Mouse (Mus musculus) kidney, adult 9 months (tissue): Measurements from ENCODE around the gene Itpkb.

ENCODE experiments used
- DNase-seq: peaks from one replicate; pipeline ENCODE4 v3.0.0; 2022

Itpkb gene

GRCm38 (mm10) chr1:180315127-180315526 lies 15.2 kb upstream of the Itpkb start:
- DNase-seq: no peak

- no peak for DNase-seq
Measured at GRCm38 (mm10) chr1:180317450-180317849, 12.8 kb upstream of the Itpkb start.

DNA sequence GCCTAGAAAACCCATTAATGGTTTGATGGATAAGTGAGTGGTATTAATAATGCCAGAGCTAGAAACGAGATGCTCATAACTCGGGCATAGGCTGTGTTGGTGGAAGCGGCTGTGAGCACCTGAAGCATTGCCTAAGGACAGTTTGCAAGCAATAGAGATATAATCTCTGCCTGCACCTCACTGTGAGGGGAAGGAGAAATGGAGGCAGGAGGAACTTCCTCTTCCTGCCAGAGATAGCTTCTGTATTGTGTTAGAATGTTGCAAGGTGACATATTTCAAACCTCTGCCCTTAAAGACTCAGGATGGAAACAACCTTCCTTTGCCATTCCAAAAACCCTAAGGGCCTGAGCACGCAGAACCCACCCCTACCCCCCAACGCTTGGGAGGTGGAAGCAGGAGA lies 11.9 kb upstream of the Itpkb start:
- DNase-seq: no peak

GRCm38 (mm10) chr1:180319895-180320294 lies 10.4 kb upstream of the Itpkb start:
- DNase-seq: no peak

DNA sequence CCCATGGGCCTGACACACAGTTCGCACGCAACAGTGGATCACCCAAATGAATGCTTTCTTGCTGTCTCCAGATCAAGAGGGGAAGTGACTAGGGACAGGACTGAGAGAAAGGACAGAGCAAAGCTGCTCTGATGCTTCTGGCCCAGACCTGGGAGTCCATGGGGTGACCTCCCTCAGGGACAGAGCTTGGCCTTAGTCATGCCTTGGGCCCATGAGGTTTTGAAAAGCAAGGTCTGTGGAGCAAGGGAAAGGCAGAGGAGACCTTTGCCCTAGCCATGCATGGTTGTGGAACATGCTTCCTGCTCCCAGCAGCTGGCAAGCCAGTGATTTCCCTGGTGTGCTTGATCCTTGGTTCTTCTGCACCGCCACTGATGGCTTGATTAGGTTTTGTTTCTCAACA lies 7.4 kb upstream of the Itpkb start:
- no peak for DNase-seq

GRCm38 (mm10) chr1:180323491-180323890 lies 6.8 kb upstream of the Itpkb start:
- no peak for DNase-seq

GRCm38 (mm10) chr1:180324271-180324670 lies 6.0 kb upstream of the Itpkb start:
- no peak for DNase-seq

DNA sequence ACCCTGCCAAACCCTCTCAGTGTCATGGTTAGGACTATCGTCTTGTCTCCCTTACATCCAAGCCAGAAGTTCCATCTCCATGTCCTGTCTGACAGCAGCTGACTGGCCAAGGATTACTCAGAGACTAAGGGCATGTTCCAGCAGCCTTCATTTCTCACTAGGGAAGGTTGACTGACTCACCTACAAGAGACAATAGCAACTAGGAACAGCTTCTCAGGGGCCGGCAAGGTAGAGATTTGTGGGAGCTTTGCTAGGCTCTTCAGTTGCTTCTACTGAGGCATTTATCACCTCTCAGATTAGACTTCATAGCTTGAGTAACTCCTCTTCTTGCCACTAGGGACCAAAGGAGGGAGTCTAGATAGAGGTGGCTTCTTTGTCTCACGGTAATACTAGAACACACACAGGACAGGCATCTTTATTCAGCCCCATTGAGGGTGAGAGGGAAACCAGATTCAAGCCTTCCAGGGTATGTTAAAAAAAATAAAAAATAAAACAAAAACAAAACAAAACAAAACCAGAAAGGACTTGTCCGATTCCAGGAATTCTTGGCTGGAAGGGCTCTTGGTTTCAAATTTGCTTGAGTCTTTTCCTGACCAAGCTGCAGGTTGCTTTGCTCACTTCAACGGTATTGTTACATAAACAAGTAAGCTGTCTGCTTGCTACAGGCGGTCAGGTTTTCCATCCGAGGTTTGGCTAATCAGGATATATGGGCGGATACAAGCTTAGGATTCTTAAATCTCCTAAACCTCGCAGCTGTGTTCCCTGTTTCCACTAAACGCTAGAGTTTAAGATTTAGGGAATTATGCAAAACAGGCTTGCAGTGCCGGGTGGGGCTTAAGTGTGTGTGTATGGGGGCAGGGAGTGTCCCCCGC lies 1.3 kb upstream of the Itpkb start:
- peak; percentile 56 for DNase-seq

GRCm38 (mm10) chr1:180329706-180330105 lies 579 bp upstream of the Itpkb start:
- DNase-seq: no peak

GRCm38 (mm10) chr1:180330707-180331545 lies 641 bp downstream of the Itpkb start:
- DNase-seq: no peak

GRCm38 (mm10) chr1:180331546-180332075 lies 1.3 kb downstream of the Itpkb start:
- DNase-seq: peak; percentile 49

GRCm38 (mm10) chr1:180332076-180332927 lies 2.0 kb downstream of the Itpkb start:
- DNase-seq: no peak

DNA sequence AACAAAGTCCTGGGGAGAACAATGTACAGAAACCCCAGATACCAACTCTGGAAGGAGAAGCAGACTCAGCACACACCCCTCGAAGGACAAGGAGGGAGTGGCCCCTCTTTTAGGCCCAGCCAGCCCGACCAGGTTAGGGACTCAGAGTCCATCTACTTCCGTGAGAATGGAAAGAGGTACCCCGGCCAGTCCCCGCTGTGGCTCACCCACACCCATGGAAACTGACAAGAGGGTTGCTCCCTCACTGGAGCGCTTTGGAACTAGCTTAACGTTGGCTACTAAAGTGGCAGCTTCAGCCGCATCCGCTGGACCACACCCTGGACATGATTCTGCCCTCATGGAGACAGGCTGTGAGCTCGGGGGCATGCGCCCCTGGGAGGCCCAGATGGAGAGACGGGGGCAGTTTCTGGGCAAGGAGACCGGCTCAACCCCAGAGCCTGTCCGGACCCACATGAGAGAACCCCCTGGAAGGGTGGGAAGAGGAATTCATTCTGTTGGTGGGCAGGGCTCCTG lies 2.7 kb downstream of the Itpkb start:
- DNase-seq: no peak

DNA sequence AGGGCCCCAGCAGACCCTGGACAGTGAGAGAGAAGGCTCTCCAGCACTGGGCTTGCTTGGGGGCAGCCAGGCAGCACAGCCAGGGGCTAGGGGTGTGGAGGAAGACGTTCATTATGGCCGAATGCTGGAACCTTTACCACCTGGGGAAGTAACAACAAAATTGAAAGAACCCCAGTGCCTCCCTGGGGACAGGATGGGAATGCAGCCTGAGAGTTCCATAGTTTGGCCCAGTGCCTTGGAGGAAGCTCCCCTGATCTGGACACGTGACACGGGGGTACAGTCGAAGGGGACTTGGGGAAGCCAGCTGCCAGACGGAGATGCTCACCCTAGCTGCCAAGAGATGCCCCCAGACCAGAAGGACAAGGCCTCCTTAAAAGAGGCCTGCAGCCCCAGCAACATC lies 3.3 kb downstream of the Itpkb start:
- peak; percentile 45 for DNase-seq

GRCm38 (mm10) chr1:180334541-180334940 lies 4.3 kb downstream of the Itpkb start:
- DNase-seq: no peak

GRCm38 (mm10) chr1:180335513-180336375 lies 5.5 kb downstream of the Itpkb start:
- DNase-seq: peak; percentile 41

DNA sequence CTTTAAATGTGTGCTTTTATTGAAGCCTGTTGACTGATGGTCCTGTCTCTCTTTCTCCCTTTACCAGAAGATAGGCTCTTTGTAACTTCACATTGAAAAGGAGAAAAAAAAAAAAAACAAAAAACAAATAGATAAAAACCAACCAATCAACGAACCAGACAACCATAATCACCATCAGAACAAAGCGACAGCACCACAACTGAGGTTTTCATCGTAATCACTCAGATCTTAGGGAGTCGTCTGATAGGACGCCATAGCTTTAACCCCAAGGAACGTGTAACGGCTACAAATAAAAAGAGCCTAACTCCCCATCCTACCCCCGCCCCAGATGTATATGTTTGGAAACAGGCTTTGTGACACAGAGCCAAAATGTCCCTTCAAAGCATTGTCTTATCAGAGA lies 8.1 kb downstream of the Itpkb start:
- DNase-seq: no peak

DNA sequence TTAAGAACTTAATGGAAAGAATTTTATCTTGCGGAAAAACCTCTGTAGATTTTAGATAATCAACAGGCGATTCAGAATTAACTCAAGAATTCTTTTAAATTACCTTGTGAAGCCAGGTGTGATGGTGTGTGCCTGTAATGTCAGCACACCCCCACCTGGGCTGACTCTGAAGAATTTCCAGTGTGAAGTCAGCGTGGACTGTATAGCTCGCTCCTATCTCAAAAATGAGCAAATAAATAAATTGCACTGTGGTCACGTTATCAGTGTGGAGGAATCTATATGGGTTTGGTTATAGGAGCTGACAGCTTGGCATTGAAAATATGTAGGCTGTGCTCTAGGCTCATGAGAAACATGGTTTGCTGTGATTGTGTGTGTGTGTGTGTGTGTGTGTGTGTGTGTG lies 8.9 kb downstream of the Itpkb start:
- no peak for DNase-seq

- DNase-seq: no peak
Measured at GRCm38 (mm10) chr1:180342944-180343343, 12.7 kb downstream of the Itpkb start.

- no peak for DNase-seq
Measured at GRCm38 (mm10) chr1:180343434-180344210, 13.3 kb downstream of the Itpkb start.

DNA sequence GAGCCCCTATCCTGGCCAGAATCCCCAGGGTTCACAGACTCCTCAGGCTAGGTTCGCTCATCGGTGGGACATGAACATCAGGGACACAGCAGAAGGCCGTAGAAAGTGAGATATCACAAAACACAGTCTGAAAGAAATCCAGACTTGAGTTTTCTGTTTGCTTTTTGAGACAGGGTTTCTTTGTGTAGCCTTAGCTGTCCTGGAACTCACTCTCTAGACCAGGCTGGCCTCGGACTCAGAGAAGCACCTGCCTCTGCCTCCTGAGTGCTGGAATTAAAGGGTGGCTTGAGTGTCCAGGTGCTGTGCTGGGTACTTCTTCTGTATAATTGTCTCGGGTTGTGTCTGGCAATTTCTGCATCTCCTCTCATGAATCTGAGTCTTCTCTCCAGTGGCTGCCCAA lies 14.8 kb downstream of the Itpkb start:
- DNase-seq: no peak
